Mouse (Mus musculus) T-helper 1 cell (primary cell): ENCODE data around the gene Gm10719.
"Not testable (repeated sequence)": the region's sequence is repeated elsewhere in the genome, so short reads cannot be mapped to it uniquely, and the experiment has no call there.

Experiments used
- in situ Hi-C: fragments of 300-600 bp; cut with MboI, MseI; formaldehyde crosslinking; loops from one replicate; pipeline ENCODE4 v1.15.1; 2025; ENCODE audit warnings: high pct_unique_total_duplicates

Gene Gm10719

GRCm38 (mm10) chr9:3017108-3017507, at the start of gene Gm10719:
Gm10719 (plus strand) TSS chr9:3017408.
- in situ Hi-C loops, result not testable (repeated sequence)

DNA sequence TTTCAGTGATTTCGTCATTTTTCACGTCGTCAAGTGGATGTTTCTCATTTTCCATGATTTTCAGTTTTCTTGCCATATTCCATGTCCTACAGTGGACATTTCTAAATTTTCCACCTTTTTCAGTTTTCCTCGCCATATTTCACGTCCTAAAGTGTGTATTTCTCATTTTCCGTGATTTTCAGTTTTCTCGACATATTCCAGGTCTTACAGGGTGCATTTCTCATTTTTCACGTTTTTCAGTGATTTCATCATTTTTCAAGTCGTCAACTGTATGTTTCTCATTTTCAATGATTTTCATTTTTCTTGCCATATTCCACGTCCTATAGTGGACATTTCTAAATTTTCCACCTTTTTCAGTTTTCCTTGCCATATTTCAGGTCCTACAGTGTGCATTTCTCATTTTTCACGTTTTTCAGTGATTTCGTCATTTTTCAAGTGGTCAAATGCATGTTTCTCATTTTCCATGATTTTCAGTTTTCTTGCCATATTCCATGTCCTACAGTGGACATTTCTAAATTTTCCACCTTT, 16.7 kb upstream of the Gm10719 start, which contains the start of gene Gm10722:
TSS of gene Gm10722 (plus strand) at position 478 of the 528 bp plus-strand sequence.
- in situ Hi-C loops, result not testable (repeated sequence)

- in situ Hi-C loops, result not testable (repeated sequence)
Observed at GRCm38 (mm10) chr9:3001006-3001405, 16.2 kb upstream of the Gm10719 start.

GRCm38 (mm10) chr9:3001948-3002659, 15.1 kb upstream of the Gm10719 start:
- in situ Hi-C loops, result not testable (repeated sequence)

- in situ Hi-C loops, result not testable (repeated sequence)
Observed at GRCm38 (mm10) chr9:3002794-3003396, 14.3 kb upstream of the Gm10719 start, which contains the start of gene Gm11168. Gm11168 (plus strand) TSS chr9:3003346.

DNA sequence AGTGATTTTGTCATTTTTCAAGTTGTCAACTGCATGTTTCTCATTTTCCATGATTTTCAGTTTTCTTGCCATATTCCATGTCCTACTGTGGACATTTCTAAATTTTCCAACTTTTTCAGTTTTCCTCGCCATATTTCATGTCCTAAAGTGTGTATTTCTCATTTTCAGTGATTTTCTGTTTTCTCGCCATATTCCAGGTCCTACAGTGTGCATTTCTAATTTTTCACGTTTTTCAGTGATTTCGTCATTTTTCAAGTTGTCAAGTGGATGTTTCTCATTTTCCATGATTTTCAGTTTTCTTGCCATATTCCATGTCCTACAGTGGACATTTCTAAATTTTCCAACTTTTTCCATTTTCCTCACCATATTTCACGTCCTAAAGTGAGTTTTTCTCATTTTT, 11.0 kb upstream of the Gm10719 start:
- in situ Hi-C loops, result not testable (repeated sequence)

- in situ Hi-C loops, result not testable (repeated sequence)
Observed at GRCm38 (mm10) chr9:3006636-3007035, 10.6 kb upstream of the Gm10719 start.

DNA sequence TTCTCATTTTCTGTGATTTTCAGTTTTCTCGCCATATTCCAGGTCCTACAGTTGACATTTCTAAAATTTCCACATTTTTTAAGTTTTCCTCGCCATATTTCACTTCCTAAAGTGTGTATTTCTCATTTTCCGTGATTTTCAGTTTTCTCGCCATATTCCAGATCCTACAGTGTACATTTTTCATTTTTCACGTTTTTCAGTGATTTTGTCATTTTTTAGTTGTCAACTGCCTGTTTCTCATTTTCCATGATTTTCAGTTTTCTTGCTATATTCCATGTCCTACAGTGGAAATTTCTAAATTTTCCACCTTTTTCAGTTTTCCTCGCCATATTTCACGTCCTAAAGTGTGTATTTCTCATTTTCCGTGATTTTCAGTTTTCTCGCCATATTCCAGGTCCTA, 9.9 kb upstream of the Gm10719 start:
- in situ Hi-C loops, result not testable (repeated sequence)

DNA sequence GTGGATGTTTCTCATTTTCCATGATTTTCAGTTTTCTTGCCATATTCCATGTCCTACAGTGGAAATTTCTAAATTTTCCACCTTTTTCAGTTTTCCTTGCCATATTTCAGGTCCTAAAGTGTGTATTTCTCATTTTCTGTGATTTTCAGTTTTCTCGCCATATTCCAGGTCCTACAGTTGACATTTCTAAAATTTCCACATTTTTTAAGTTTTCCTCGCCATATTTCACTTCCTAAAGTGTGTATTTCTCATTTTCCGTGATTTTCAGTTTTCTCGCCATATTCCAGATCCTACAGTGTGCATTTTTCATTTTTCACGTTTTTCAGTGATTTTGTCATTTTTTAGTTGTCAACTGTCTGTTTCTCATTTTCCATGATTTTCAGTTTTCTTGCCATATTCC, 7.9 kb upstream of the Gm10719 start:
- in situ Hi-C loops, result not testable (repeated sequence)

GRCm38 (mm10) chr9:3012054-3012621, 5.1 kb upstream of the Gm10719 start:
- in situ Hi-C loops, result not testable (repeated sequence)

- in situ Hi-C loops, result not testable (repeated sequence)
Observed at GRCm38 (mm10) chr9:3012733-3013279, 4.4 kb upstream of the Gm10719 start, which contains the start of gene Gm10721. Gm10721 (plus strand) TSS chr9:3013140.

DNA sequence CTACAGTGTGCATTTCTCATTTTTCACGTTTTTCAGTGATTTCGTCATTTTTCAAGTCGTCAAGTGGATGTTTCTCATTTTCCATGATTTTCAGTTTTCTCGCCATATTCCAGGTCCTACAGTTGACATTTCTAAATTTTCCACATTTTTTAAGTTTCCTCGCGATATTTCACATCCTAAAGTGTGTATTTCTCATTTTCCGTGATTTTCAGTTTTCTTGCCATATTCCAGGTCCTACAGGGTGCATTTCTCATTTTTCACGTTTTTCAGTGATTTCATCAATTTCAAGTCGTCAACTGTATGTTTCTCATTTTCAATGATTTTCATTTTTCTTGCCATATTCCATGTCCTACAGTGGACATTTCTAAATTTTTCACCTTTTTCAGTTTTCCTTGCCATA, 1.9 kb upstream of the Gm10719 start, which contains the start of gene Gm10720:
TSS of gene Gm10720 (plus strand) at position 301 of the 400 bp plus-strand sequence.
- in situ Hi-C loops, result not testable (repeated sequence)

DNA sequence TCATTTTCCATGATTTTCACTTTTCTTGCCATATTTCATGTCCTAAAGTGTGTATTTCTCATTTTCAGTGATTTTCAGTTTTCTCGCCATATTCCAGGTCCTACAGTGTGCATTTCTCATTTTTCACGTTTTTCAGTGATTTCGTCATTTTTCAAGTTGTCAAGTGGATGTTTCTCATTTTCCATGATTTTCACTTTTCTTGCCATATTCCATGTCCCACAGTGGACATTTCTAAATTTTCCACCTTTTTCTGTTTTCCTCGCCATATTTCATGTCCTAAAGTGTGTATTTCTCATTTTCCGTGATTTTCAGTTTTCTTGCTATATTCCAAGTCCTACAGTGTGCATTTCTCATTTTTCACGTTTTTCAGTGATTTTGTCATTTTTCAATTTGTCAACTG, 1.3 kb upstream of the Gm10719 start:
- in situ Hi-C loops, result not testable (repeated sequence)

- in situ Hi-C loops, result not testable (repeated sequence)
Observed at GRCm38 (mm10) chr9:3018944-3019343, 1.7 kb downstream of the Gm10719 start.

DNA sequence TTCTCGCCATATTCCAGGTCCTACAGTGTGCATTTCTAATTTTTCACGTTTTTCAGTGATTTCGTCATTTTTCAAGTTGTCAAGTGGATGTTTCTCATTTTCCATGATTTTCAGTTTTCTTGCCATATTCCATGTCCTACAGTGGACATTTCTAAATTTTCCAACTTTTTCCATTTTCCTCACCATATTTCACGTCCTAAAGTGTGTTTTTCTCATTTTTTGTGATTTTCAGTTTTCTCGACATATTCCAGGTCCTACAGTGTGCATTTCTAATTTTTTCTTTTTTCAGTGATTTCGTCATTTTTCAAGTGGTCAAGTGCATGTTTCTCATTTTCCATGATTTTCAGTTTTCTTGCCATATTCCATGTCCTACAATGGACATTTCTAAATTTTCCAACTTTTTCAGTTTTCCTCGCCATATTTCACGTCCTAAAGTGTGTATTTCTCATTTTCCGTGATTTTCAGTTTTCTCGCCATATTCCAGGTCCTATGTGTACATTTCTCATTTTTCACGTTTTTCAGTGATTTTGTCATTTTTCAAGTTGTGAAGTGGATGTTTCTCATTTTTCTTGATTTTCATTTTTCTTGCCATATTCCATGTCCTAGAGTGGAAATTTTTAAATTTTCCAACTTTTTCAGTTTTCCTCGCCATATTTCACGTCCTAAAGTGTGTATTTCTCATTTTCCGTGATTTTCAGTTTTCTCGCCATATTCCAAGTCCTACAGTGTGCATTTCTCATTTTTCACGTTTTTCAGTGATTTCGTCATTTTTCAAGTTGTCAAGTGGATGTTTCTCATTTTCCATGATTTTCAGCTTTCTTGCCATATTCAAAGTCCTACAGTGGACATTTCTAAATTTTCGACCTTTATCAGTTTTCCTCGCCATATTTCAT, 2.9 kb downstream of the Gm10719 start:
- in situ Hi-C loops, result not testable (repeated sequence)

DNA sequence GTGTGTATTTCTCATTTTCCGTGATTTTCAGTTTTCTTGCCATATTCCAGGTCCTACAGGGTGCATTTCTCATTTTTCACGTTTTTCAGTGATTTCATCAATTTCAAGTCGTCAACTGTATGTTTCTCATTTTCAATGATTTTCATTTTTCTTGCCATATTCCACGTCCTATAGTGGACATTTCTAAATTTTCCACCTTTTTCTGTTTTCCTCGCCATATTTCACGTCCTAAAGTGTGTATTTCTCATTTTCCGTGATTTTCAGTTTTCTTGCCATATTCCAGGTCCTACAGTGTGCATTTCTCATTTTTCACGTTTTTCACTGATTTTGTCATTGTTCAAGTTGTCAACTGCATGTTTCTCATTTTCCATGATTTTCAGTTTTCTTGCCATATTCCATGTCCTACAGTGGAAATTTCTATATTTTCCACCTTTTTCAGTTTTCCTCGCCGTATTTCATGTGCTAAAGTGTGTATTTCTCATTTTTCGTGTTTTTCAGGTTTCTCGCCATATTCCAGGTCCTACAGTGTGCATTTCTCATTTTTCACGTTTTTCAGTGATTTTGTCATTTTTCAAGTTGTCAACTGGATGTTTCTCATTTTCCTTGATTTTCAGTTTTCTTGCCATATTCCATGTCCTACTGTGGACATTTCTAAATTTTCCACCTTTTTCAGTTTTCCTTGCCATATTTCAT, 5.3 kb downstream of the Gm10719 start:
- in situ Hi-C loops, result not testable (repeated sequence)

DNA sequence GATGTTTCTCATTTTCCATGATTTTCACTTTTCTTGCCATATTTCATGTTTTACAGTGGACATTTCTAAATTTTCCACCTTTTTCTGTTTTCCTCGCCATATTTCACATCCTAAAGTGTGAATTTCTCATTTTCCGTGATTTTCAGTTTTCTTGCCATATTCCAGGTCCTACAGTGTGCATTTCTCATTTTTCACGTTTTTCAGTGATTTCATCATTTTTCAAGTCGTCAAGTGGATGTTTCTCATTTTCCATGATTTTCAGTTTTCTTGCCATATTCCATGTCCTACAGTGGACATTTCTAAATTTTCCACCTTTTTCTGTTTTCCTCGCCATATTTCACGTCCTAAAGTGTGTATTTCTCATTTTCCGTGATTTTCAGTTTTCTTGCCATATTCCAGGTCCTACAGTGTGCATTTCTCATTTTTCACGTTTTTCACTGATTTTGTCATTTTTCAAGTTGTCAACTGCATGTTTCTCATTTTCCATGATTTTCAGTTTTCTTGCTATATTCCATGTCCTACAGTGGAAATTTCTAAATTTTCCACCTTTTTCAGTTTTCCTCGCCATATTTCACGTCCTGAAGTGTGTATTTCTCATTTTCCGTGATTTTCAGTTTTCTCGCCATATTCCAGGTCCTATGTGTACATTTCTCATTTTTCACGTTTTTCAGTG, 6.2 kb downstream of the Gm10719 start, which contains the start of gene Gm10718:
TSS of gene Gm10718 (plus strand) at position 236 of the 673 bp plus-strand sequence.
- in situ Hi-C loops, result not testable (repeated sequence)

GRCm38 (mm10) chr9:3023985-3024648, 6.9 kb downstream of the Gm10719 start:
- in situ Hi-C loops, result not testable (repeated sequence)

GRCm38 (mm10) chr9:3024912-3025467, 7.8 kb downstream of the Gm10719 start, which contains the start of gene Gm10717:
Gm10717 (plus strand) TSS chr9:3025417.
- in situ Hi-C loops, result not testable (repeated sequence)
